Mouse (Mus musculus) heart, adult 11 months (tissue): ENCODE data around the gene Zmynd15.

Experiments
- DNase-seq: peaks from one replicate; pipeline ENCODE4 v3.0.0; 2022

Zmynd15 gene

DNA sequence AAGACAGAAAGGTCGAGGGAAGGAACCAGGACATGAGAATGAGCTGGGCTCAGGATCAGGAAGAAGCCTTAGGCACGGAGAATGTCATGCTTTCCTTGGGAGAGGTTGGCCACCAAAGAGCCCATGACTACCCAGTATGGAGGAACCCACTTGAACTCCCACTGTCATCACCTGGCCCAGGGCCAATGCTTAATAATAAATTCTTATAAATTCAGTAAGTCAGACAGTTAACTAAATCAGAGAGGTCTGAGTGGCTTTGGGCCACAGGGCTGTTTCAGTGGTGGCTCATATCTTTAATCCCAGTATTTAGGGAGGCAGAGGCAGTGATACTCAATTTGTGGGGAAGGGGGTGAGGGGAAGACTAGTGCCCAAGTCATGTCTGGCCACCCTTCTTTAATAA, 8.3 kb upstream of the Zmynd15 start:
- DNase-seq, result peak; percentile 90

DNA sequence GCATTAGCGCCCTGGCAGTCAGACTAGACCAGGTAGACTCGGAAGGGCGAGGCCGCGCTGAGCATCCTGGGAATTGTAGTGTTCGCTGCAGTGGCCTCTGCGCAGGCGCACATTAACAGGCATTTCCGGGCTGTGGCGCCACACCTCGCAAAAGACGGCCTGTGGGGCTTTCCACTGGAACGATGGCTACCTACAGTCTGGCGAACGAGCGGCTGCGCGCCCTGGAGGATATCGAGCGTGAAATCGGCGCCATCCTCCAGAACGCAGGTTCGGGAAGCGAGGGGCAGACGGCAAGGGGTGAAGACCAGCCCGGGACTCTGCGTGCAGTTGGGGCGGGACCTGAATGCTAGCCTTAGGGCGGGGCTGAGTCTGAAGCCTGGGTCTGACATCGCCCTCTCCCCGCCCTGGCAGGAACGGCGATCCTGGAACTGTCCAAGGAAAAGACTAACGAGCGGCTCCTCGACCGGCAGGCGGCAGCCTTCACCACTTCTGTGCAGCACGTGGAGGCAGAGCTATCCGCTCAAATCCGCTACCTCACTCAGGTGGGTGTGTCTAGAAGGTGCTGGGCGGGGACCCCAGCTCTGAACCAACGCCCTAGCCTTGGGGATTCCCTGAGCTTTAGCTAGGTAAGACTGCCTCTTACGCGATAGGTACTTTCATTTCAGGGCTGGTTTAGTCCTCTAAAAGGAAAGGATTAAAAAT, 7.3 kb upstream of the Zmynd15 start, which contains the start of gene Med11:
TSS of gene Med11 (plus strand) at position 123 of the 702 bp plus-strand sequence.
- peak; percentile 100 for DNase-seq

DNA sequence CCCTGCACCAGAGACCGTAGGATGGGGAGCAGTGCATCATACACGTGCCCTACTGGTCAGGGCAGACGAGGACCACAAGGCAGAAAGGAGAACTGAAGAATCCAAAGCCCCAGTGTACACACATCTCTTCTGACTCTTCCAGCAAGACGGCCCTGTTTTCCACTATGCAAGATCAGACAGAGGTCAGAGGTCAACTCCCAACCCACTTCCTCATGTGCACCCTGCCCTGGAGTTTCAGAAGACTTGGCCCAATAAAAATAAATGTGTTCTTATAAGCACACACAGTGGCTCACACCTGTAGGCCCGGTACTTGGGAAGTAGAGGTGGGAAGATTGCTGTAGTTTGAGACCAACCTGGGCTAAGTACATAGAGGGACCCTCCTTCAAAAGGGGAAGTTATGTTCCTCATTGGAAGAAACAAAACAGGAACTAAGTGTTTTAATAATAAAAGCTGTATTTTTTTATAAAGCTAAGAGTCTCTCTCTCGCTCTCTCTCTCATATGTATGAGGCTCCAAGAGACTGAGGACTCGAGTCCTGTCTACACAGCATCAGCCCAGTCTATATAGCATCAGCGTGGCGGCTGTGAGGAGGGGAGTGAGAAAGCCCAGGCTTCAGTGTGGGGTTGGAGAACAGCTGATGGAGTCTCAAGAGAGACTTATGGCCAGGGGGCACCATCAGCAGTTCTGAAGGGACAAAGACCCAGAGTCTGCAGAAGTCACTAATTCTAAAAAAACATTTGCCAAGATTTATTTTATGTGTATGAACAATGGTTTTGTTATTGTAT, 5.8 kb upstream of the Zmynd15 start:
- peak; percentile 96 for DNase-seq

DNA sequence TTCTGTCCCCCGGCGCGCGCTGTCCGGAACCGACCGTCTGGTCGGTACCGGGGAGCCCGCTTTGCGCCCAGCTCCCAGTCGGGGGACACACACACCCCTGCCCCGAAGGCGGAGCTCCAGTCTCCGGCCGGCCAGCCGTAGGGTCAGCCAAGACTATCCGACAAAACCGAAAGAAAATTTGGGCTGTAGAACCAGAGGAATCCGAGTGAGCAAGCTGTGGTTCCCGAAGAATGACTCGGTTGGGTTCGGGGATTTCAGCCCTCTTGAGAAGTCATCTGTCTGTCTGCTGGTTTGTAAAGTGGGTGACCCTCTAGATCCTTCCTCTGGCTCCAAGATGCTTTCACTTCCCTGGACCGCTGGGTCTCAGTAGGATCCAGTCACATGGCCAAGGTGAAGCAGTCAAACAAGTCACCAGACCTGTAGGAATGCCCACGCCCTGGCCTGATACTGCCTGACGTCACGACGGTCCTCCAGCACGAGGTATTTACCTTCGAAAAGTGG, 418 bp downstream of the Zmynd15 start, which contains the start of gene Cxcl16:
TSS of gene Cxcl16 (minus strand) at position 384 of the 501 bp plus-strand sequence.
- DNase-seq, result peak; percentile 98

DNA sequence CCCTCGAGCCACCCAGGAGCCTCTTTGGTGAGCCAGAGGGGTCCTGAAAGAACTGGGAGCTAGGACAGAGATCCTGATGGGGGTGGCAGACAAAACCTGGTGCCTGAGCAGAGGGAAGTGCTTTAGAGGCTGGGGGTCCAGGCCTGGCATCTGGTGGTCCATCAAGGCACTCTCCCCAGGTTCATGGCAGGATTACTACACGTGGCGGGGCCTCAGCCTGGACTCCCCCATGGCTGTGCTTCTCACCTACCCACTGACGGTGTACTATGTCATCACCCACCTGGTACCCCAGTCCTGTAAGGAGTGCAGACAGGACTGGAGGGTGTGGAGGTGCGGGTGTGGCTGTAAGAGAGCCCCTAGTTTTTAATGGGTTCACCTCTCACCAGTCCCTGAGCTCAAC, 4.7 kb downstream of the Zmynd15 start:
- DNase-seq, result peak; percentile 92

DNA sequence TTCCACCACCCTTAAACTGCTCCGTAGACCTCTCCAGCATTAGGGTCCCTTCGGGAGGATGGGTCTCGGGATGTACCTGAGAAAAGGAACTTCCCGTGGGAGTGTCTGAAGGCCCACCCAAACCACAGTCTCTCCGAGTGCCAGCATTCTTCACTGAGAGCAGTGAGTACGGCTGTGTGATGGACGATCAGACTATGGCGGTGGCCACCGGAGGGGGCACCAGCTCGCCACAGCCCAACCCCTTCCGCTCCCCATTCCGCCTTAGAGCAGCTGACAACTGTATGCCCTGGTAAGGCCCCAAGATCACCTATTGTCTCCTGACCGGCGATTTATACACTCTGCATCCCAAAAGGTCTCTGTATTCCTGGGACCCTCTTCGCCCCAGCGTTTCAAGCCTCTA, 6.0 kb downstream of the Zmynd15 start:
- no peak for DNase-seq

DNA sequence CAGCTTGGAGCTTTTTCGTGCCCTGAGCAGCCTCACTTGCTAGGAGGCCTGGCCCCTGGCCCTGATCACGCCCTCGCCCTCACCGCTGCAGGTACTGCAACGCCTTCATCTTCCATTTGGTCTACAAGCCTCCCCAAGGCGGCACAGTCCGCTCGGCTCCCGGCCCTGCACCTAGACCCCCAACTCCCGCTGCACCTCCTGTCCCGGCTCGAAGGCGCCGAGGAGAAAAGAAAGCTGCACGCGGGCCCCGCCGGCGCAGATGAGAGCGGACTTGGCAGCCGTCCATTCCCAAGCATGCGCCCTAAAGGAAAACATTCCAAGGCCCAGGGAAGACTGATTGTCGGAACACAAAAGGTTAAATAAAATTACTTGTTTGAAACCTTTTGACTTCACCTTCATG, 6.6 kb downstream of the Zmynd15 start:
- DNase-seq, result peak; percentile 92

DNA sequence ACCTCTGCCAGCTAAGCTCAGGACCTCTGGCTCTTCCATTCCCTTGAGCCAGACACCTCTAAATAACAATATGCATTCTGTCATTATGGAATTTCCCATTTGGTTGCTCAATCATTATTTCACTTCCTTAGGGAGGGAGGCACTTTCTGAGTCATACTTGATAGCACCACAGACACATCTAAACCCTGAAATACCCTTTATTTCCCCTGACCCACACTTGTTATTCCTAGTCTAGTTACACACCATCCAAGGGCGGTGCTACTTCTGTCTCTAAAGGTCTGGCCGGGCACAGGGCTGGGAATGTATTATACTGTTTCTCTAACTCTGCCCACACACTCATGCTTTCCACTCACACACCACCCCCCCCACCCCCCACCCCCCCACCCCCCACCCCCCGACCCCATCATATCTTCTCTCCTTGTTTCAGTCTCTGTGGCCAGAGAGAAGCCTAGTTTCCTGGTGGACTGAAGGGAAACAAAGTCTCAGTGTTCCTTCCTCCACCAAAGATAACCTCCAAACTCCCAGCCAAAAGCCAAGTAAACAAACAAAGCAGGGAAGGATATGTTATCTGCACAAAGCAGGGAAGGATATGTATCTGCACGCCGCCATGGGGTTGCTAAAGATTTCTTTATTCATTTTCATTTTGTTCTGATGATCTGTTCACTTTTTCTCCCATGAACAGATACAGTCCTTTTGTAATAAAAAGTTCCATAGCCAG, 8.8 kb downstream of the Zmynd15 start:
- DNase-seq, result peak; percentile 93

DNA sequence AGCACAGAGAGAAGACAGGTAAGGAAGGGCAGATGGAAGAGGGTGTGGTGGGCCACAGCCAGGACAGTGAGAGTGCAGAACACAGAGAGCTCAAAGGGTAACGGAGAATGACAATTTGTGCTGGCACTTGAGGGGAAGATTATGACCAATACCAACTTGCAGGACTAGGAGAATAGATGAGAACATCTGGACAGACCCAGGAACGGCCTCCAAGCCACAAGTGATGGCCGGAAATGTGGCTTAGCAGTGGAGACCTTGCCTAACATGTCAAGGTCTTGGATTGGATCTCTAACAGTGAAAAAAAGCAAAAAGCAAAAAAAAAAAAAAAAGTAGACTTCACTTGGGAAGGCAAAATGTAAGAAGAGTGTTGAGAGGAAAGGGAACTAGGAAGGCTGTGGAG, 10.5 kb downstream of the Zmynd15 start:
- DNase-seq, result peak; percentile 80

DNA sequence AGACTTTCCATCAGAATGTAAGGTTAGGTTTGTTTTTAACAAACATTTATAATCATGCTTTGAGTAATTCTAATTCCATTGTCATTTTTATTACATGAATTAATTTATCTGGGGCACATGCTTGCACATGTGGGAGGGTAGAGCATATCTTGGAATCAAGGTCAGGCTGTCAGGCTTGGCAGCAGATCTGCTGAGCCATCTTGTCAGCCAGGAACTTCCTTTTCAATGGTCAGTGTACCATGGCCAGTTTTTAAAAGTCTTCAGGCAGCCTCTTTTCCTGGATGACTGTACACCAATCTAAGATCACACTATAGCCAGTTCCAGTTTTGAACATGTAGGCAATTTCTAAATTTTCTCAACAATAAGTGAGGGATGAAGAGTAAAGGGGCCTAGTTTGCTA, 13.5 kb downstream of the Zmynd15 start:
- peak; percentile 91 for DNase-seq

DNA sequence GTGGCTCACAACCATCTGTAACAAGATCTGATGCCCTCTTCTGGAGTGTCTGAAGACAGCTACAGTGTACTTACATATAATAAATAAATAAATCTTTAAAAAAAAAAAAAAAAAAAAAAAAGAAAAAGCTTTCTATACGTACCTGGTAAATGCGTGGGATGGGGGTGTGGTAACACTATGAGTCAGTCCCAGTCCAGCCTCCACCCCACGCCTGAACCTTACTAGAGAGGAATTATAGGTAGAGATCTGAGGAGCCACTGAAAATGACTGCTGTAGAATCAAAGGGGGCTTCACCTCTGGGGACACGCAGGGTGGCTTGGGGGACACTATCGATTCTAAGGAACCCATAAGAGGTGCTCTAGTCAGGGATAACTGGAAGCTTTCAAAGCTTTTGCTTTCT, 14.1 kb downstream of the Zmynd15 start:
- peak; percentile 81 for DNase-seq

DNA sequence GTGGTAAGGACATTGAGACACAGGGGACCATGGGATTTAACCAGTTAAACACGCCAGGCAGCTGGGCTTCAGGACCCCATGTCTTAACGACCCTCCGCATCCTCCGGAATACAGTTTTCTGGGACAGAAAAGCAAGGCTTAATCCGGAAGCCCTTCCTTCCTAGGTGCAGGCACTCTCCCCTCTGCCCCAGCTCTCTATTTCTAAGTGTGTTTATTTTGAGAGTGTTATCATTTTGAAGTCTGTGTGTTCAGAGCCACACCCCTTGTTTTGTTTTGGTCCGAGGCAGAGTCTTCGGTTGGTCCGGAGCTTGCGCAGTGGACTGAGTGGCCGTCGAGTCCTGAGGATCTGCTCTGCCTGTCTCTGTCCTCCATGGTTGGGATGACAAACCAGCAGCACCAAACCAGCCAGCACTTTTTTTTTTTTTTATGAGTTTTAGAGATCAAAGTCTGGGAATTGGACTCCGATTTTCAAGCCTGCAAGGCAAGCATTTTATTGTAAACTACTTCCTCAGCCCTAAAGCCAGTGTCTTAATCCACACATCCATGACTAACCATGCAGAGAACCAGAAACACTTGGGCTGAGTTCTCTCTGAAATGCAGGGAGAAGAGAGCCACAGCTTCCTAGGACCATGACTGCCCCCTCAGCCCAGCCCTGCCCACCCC, 15.8 kb downstream of the Zmynd15 start:
- DNase-seq, result no peak

DNA sequence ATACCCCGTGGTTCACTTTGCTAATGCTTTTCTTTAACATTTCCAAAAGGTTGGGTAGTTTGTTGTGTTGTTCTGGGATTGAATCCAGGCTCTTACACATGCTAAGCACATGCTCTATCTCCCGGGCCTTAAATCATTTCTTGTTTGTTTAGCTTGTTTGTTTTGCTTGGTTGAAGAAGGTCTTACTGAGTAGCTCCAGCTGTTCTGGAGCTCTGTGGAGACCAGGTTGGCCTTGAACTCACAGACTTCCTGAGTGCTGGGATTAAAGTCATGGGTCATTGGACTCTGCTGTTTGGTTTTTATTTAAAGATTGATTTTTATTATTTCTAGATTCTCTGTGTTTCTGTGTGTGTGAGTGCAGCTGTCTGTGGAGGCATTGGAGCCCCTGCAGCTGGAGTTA, 26.3 kb downstream of the Zmynd15 start:
- no peak for DNase-seq

DNA sequence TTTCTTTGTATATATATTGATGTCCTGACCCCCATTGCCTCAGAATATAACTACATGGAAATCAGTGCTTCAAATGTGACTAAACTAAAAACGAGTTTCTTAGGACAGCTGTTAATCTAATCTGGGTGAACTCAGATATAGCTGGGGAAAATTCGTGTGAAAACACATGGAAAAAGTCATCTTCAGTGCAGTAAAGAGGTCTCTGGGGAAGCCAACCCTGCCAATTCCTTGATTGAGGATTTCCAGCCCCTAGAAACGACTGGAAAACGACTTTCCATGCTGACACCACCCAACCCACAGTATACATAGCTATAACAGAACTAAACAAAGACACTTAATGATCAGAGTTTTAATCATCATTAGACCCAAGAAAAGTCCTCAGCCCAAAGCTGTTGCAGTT, 28.6 kb downstream of the Zmynd15 start:
- DNase-seq, result peak; percentile 95

DNA sequence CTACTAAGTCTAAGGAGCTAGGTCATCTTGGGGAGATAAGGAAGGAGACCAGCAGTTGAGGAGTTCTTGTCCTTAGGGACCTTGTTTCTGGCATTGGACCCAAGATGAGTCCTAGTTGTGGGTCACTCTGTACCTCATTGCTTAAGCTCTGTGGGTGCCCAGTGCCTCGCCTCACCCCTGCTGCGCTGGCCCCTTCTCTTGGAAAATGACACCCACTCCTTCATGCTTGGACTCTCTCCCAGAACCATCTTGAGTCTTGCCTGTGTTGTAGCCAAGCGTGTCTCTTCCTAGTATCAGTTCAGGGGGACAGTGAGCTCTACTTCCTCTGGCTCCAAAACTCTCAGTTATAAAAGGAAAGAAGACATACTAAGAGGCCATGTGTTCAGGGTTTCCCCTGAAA, 29.9 kb downstream of the Zmynd15 start:
- peak; percentile 97 for DNase-seq

DNA sequence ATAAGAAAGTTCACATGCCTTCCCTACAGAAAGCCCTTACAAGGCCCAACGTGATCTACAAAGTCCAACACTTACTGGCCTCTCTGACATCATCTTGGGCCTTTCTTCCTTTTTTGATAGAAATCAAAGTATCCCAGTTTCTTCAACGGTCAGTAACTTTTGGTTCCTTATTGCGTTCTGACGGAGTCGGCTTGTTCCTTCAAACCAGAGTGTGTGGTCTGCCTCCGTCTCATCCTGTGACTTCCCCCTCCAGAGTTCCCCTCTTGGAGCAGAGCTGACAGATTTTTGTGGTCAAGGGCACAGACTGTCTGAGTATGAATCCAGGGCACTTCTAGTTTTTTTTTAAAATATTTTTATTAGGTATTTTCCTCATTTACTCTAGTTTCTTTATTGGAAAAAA, 30.5 kb downstream of the Zmynd15 start:
- peak; percentile 97 for DNase-seq

DNA sequence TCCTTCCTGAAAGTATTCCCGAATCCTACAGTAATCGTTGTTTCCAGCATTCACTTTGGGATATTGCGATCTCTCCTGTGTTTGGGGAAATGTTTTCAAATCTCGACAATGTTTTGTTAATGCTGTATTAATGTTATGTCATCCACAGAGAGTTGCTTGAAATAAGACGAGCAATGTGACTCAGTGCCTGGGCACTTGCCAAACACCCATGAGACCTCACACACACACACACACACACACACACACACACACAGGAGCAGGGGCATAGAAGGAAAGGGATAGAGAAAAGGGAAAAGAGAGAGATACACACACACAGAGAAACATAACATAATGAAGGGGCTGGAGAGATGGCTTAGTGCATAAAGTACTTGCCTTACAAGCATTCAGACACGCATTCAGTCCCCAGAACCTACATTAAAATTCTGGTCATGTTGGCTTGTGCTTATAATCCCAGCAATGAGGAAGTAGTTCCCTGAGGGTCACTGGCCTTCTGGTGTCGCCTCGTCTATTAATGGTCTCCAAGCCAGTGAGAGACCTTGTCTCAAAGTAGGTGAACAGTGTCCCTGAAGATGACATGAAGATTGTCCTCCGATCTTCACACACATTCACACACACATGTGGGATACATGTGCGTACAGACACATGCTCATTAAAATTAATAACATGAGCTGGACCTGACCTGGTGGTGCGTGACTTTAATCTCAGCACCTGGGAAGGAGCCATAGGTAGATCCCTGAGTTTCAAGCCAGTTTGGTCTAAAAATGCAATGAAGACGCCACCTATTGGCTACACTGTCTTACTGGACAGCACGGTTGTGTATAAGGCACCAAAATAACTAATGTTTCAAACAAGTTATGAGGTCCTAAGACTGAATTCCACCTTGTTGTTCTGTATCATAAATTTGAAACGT, 40.6 kb downstream of the Zmynd15 start:
- no peak for DNase-seq

DNA sequence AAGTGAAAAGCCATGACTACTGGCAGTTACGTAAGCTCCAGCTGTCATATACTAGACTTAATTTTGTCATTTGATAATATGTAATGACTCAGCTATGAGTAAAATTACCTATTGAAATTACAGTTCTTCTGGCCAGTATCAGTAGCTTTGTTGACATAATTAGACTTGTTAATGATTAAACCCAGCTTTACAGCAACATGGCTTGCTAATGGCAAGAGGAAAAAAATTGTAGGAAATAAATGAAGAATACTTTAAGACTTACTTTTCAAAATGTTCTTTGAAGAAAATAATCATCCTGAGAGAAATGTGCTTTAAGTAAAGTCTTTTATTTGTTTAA, 41.2 kb downstream of the Zmynd15 start:
- DNase-seq, result no peak

DNA sequence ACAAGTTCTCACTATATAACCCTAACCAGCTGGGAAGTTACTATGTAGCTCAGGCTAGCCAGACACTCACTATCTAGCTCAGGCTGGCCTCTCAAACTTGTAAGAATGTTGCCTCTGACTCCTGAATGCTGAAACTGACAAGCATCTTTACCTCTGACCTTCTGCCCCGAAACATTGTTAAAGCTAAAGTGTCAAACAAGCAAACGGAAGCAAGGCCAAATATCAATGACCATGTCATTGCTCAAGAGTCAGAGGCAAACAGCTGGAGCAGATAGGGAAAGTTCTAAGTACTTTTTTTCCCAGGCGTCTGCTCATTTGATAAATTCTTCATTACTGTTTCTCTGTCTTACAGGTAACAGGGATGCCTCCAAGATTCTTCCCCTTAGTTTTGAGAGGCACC, 42.8 kb downstream of the Zmynd15 start:
- no peak for DNase-seq

DNA sequence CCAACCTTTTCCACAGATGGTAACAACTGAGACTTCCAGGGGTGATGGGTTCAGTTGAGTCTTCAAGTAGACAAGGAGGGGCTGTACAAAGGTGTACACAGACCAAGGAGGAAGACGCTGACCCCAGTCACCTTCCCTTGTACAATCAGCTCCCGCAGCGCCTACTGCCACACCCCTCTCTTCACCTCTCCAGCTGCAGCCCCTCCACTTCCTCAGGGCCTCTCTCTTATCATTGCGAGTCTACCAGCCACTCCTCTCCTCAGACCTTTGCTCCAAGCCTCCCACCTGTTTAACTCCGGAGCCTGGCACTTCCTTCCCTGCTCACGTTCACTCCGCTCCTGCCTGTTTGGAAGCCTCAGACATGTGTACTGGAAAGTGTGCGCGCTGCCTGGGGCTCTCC, 45.7 kb downstream of the Zmynd15 start, which contains the start of gene Tm4sf5:
TSS of gene Tm4sf5 (plus strand) at position 275 of the 400 bp plus-strand sequence.
- DNase-seq, result no peak

DNA sequence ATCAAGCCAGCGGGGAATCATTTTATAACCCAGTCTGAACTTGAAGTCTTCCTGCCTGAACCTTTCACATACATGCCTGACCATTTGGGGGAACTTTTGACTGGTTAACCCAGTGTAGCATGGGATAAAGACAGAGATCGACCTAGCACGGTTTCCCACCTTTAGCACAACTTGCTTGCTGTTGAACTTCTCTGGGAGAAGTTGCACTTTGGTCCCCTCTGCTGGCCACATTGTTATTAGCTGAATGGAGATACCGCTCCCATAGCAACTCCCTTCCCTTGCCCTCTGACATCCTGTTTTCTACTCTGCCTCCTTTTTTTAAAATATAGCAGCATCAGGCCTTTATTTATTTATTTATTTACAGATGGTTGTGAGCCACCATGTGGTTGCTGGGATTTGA, 47.2 kb downstream of the Zmynd15 start:
- peak; percentile 94 for DNase-seq
